Mouse (Mus musculus) spleen, adult 12 weeks (tissue): Measurements from ENCODE around the gene Arid4b.
"Not testable (repeated sequence)": the region's sequence is repeated elsewhere in the genome, so short reads cannot be mapped to it uniquely, and the experiment has no call there.

Experiments used
- DNase-seq: peaks from one replicate; pipeline ENCODE4 v3.0.0; 2022; ENCODE audit warnings: low spot score

Gene Arid4b

DNA sequence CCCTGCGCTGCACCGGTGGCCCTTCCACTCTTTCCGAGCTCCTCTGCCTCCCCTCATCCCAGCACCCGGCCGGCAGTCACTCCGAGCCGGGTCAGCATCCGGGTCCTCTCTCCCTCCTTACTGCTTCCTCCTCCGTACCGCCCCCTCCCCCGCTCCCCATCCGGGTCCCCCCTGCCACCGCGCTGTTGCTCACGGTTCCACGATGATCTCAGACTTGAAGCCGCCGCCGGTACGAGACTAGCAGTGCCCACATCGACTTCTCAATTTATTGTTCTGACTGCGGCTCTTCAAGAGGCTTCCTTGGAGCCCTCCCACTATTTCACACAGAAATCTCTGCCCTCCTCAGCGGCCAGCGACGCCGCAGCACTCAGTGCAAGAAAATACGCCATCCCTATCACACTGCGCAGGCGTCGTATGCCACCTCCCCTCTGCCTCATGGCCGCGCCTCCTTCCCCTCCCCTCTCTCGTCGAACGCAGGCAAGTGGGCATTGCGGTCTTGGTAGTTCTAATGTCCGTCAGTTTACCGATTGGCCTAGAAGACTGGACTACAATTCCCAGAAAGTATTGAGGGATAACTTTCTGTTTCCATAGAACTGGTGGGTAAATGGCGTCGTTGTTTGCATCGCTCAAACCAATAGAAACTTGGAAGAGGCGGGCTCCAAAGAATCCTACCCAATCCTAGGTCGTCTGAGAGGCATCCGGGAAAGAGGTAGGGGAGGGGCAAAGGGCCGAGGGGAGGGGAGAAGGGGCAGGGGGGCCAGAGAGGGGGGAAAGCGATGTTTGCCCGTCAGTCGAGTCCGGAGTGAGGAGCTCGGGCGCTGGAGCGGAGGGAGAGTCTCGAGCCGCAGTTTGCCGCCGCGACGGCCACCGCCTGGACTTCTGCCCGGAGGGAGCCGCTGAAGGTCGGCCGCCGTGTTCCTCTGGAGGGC lies at the start of gene Arid4b, which contains the start of gene Ggps1:
Gene Arid4b (plus strand): TSS at position 220 of the 929 bp plus-strand sequence.
Gene Ggps1 (minus strand): TSS at position 476 of the 929 bp plus-strand sequence.
- peak; percentile 95 for DNase-seq

DNA sequence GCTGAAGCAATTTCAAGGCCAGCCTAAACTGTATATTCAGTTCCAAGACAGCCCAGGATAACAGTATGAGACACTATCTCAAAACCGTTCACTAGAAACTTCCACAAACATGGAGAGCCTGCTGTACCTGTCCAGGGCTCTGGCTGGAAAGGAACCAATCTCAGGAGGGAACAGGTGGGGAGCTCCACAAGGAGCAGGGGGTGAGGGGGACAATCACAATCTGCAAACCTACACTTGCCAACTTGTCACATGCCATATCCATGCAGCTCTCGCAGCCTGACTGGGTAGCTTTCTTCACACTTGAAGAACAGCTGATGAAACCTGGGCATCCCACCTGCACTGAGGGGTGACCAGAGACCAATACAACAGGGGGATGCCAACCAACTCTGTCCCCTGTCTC lies 49.0 kb upstream of the Arid4b start:
- no peak for DNase-seq

GRCm38 (mm10) chr13:14014540-14014939 lies 48.5 kb upstream of the Arid4b start:
- DNase-seq = no peak

GRCm38 (mm10) chr13:14015609-14016008 lies 47.4 kb upstream of the Arid4b start:
- DNase-seq = no peak

GRCm38 (mm10) chr13:14018283-14018682 lies 44.7 kb upstream of the Arid4b start:
- no peak for DNase-seq

GRCm38 (mm10) chr13:14018852-14019251 lies 44.2 kb upstream of the Arid4b start:
- no peak for DNase-seq

GRCm38 (mm10) chr13:14021417-14021816 lies 41.6 kb upstream of the Arid4b start:
- not testable (repeated sequence) for DNase-seq

GRCm38 (mm10) chr13:14025554-14025953 lies 37.5 kb upstream of the Arid4b start:
- no peak for DNase-seq

- DNase-seq = no peak
Measured at GRCm38 (mm10) chr13:14026154-14026820, 36.7 kb upstream of the Arid4b start.

DNA sequence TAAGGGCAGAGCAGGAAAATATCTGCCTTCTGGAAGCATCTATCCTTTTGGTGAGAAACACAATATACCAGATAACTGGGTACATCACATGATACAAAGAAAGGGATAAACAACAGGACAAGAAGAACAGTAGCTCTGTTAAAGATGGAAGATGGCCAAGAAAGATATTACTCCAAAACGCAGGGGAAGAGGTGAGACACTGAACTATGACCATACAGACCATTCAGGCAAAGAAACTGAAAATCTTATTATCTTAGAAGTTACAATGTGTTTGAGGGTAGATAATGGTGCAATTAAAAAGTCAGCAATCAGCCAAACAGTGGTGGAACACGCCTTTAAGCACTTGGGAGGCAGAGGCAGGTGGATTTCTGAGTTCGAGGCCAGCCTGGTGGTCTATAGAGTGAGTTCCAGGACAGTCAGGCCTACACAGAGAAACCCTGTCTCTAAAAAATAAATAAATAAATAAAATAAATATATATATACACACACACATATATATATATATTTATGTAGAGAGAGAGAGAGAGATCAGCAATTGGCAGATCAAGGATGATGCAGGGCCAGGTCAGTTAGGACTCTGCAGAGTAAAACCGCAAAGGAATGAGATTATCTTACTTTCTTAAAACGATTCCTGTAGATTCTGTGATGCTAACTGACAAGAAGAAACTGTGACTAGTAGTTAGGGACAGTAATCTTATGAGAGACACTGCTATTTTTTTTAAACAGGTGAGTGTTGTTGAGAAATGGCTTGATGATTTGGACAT lies 29.5 kb upstream of the Arid4b start:
- no peak for DNase-seq

DNA sequence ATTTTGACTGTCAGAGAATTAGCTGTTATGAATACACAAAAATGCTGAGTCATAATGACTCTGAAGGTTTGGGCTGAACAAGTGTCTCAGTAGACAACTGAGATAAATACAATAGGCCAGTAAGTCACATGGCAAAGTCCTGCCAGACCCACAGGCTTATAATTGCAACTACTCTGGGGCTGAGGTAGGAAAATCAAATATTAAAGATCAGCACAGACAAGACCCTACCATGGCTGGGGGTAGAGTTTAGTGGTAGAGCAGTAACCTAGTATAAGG lies 29.0 kb upstream of the Arid4b start:
- peak; percentile 16 for DNase-seq

DNA sequence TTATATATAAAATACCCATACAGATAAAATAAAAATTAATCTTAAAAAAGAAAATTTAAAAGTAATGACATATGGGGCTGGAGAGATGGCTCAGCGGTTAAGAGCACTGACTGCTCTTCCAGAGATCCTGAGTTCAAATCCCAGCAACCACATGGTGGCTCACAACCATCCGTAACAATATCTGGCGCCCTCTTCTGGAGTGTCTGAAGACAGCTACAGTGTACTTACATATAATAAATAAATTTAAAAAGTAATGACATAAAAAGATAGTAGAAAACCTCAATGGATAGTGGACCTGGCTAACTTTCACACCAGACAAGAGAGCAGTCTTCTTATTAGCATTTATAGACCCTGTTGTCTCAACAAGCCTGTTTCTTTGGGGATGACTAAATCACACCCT lies 27.7 kb upstream of the Arid4b start:
- DNase-seq = not testable (repeated sequence)

- DNase-seq = no peak
Measured at GRCm38 (mm10) chr13:14035875-14036630, 27.0 kb upstream of the Arid4b start.

- DNase-seq = no peak
Measured at GRCm38 (mm10) chr13:14038911-14039291, 24.1 kb upstream of the Arid4b start.

DNA sequence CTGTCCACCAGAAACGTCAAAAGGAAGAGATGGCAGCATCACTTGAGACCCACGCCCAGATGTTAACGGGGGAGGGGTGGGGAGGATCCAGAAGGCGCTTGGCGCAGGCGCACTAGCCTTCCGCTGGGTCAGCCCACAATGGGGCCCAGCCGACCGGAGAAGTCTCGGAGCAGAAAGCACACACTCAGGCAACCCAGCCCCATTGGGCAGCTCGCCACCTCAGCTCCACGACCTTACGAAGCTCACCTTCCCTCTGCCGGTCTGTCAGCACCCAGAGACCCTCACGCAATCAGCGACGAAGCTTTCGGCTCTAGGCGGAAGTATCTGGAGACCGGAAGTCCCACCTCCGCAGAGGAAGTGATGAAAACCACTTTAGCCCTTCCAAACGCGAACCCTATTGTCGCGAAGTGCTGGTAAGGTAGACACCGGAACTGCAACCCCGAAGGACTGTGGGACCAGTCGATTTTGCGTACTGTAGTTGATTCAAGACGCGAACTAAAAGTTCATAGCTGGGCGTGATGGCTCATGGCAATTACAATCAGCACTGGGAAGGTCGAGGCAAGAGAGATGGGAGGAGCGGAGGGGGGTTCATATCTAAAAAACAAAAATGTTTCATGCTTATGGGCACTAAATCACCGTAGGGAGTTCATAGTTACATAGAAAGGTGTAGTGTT lies 23.6 kb upstream of the Arid4b start, which contains the start of gene Tbce:
Gene Tbce (minus strand): TSS at position 347 of the 674 bp plus-strand sequence.
- peak; percentile 85 for DNase-seq

DNA sequence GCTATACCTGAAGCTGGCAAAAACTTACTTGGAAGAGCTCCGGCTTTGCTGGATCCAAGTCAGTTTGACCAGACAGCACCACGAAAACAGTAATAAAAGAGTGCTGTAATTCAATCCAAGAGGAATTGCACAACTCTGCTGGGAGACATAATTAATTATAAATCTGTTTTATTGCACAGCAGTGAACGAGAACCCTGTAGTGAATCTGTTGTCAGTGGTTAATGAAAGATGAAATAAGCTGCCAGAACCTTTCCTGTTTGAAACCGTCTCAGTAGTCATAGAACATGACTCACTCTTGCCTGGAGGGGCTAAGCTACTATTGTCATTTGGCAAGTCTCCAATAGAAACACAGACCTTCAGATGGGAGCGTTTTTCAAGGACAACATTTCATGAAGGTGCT lies 22.8 kb upstream of the Arid4b start:
- no peak for DNase-seq

DNA sequence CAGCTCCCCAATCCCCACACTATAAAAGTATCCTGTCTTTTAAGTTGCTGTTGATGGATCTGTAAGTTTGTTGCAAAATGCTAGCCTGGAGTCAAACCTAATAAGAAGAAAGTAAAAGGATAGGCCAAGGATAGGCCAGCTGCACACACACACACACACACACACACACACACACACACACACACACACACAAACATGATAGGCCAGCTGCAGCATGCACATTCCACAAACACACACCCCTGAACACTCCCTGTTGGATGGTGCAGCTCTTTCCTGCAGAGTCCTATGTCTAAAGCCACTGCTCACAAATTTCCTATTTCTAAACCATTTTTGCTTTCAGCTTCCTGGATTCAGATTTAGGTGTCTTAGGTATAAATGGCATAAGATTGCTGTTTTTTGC lies 19.2 kb upstream of the Arid4b start:
- no peak for DNase-seq

- no peak for DNase-seq
Measured at GRCm38 (mm10) chr13:14044521-14044920, 18.5 kb upstream of the Arid4b start.

DNA sequence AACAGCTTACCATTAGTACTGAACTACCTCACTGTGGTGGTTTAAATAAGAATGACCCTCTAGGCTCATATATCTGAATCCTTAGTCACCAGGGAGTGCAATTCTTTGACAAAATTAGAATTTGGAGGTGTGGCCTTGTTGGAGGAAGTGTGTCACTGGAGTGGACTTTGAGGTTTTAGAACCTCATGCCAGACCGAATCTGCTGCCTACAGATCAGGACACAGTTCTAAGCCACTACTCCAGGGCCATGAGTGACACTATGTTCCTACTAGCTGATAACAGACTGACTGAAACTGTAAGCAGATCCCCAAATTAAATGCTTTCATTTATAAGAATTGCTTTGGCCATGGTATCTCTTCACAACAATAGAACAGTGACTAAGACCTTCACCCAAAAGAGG lies 13.2 kb upstream of the Arid4b start:
- DNase-seq = no peak

- DNase-seq = no peak
Measured at GRCm38 (mm10) chr13:14056801-14057200, 6.2 kb upstream of the Arid4b start.

GRCm38 (mm10) chr13:14059582-14059981 lies 3.5 kb upstream of the Arid4b start:
- DNase-seq = no peak
